Mouse (Mus musculus): ENCODE results near the gene Itpr2. TPM values are rescaled to one million over a fixed set of nuclear protein-coding genes. Genes with fewer than 3 reads are reported as not detected.

The Itpr2 gene
- polyA plus RNA-seq, 1 experiment: 22.5 TPM

GRCm38 (mm10) chr6:146537111-146537510 lies 35.1 kb upstream of the Itpr2 start:
- TF ChIP-seq POLR2A (IDR thresholded peaks at IDR 0.05; ENCODE audit: borderline replicate concordance, control insufficient read depth, low read depth, low read length) (no peak), CTCF (IDR thresholded peaks at IDR 0.05; ENCODE audit: control insufficient read depth, insufficient read depth, low read length) (no peak)
- no peaks in the 10 kb centered on the region; the same call in 1 of the 2 replicates for H3K4me1 ChIP-seq (ENCODE audit: control insufficient read depth, insufficient read depth, low read length)
- no peak overlapping the region for H3K4me3 ChIP-seq (replicated peaks; ENCODE audit: control insufficient read depth, low read depth, low read length)
- H3K27ac ChIP-seq (ENCODE audit: control insufficient read depth, insufficient read depth, low read depth, low read length, poor library complexity): no peak overlapping the region
- 84% methylated on average over 4 of the region's 4 CpGs for WGBS

- no peak for TF ChIP-seq POLR2A (IDR thresholded peaks at IDR 0.05; ENCODE audit: borderline replicate concordance, control insufficient read depth, low read depth, low read length)
- TF ChIP-seq CTCF (IDR thresholded peaks at IDR 0.05; ENCODE audit: control insufficient read depth, insufficient read depth, low read length): no peak
- no peak overlapping the region for H3K4me3 ChIP-seq (replicated peaks; ENCODE audit: control insufficient read depth, low read depth, low read length)
- 89% methylated on average over 5 of the region's 5 CpGs for WGBS
- H3K27ac ChIP-seq (ENCODE audit: control insufficient read depth, insufficient read depth, low read depth, low read length, poor library complexity): no peak overlapping the region
- no peaks in the 10 kb centered on the region for H3K4me1 ChIP-seq (ENCODE audit: control insufficient read depth, insufficient read depth, low read length)
Measured at GRCm38 (mm10) chr6:146535501-146535900, 33.5 kb upstream of the Itpr2 start.

GRCm38 (mm10) chr6:146533146-146533545 lies 31.1 kb upstream of the Itpr2 start:
- no peak for TF ChIP-seq CTCF (IDR thresholded peaks at IDR 0.05; ENCODE audit: control insufficient read depth, insufficient read depth, low read length)
- TF ChIP-seq POLR2A (IDR thresholded peaks at IDR 0.05; ENCODE audit: borderline replicate concordance, control insufficient read depth, low read depth, low read length): no peak
- H3K27ac ChIP-seq (ENCODE audit: control insufficient read depth, insufficient read depth, low read depth, low read length, poor library complexity): no peak overlapping the region
- H3K4me3 ChIP-seq (replicated peaks; ENCODE audit: control insufficient read depth, low read depth, low read length): no peak overlapping the region
- 75% methylated on average over 4 of the region's 4 CpGs for WGBS
- H3K4me1 ChIP-seq (ENCODE audit: control insufficient read depth, insufficient read depth, low read length): no peaks in the 10 kb centered on the region; the same call in 1 of the 2 replicates

DNA sequence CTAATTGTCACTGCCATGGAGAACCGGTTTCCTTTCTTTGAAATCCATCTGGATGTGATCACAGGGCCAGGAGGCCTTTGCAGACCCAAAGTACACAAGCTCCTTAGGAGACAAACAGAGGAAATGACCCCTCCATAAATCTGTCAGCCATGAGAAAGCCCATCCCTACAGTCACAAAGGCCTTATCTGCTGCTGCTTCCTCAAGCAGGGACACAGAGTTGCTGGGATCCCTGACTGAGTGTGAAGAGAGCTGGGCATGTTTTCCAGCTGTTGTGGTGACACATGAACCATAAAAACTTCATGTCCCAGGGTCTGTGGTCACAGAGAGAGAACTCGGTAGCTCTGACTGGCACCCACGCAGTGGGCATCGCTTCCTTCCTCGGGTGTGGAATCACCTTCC lies 28.7 kb upstream of the Itpr2 start:
- Histone ChIP-seq H3K27ac (ENCODE audit: control insufficient read depth, insufficient read depth, low read depth, low read length, poor library complexity) (no peak overlapping the region), H3K4me1 (ENCODE audit: control insufficient read depth, insufficient read depth, low read length) (no peaks in the 10 kb centered on the region; the same call in 1 of the 2 replicates), H3K4me3 (replicated peaks; ENCODE audit: control insufficient read depth, low read depth, low read length) (no peak overlapping the region)
- WGBS: 31% methylated on average over 5 of the region's 5 CpGs
- TF ChIP-seq POLR2A (IDR thresholded peaks at IDR 0.05; ENCODE audit: borderline replicate concordance, control insufficient read depth, low read depth, low read length) (no peak), CTCF (IDR thresholded peaks at IDR 0.05; ENCODE audit: control insufficient read depth, insufficient read depth, low read length) (no peak)

DNA sequence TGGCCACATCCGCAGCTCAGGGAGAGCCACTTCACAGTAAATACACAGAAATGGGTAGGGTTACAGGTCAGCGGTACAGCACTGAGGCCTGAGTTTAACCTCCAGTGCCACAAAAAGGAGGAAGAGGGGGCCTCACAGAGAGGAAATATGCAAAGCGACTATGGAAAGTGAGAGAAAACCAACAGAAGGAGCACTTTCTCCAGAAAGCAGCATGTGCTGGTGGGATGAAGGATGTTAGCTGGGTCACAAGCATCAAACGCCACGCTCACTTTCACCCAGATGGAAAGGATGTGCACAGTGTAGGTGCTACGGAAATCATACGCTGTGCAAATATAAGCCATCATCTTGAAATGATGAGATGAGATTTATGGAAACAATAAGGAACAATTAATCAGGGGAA lies 28.3 kb upstream of the Itpr2 start:
- TF ChIP-seq CTCF (IDR thresholded peaks at IDR 0.05; ENCODE audit: control insufficient read depth, insufficient read depth, low read length) (no peak), POLR2A (IDR thresholded peaks at IDR 0.05; ENCODE audit: borderline replicate concordance, control insufficient read depth, low read depth, low read length) (no peak)
- Histone ChIP-seq H3K27ac (ENCODE audit: control insufficient read depth, insufficient read depth, low read depth, low read length, poor library complexity) (no peak overlapping the region), H3K4me1 (ENCODE audit: control insufficient read depth, insufficient read depth, low read length) (no peaks in the 10 kb centered on the region; the same call in 1 of the 2 replicates), H3K4me3 (replicated peaks; ENCODE audit: control insufficient read depth, low read depth, low read length) (no peak overlapping the region)
- WGBS: 73% methylated on average over 7 of the region's 7 CpGs

DNA sequence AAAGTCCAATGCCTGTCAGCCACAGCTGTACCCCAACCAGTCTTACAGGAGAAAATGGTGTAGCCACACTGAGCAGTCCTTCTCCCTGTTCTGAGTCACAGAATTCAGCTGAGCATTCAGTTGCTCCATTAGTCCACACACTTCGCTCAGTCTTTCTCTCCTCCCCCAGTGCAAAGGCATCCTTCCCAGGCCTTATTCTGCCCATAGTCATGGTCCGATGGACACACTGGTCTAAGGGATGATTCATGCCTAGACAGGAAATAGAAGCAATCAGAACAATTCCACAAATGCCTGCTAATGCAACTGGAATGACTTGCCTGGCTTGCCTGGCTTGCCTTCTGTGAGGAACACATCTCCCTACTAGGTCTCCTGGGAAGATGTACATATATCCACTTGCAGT lies 25.5 kb upstream of the Itpr2 start:
- Histone ChIP-seq H3K27ac (ENCODE audit: control insufficient read depth, insufficient read depth, low read depth, low read length, poor library complexity) (no peak overlapping the region), H3K4me1 (ENCODE audit: control insufficient read depth, insufficient read depth, low read length) (no peaks in the 10 kb centered on the region; the same call in 1 of the 2 replicates), H3K4me3 (replicated peaks; ENCODE audit: control insufficient read depth, low read depth, low read length) (no peak overlapping the region)
- TF ChIP-seq CTCF (IDR thresholded peaks at IDR 0.05; ENCODE audit: control insufficient read depth, insufficient read depth, low read length) (no peak), POLR2A (IDR thresholded peaks at IDR 0.05; ENCODE audit: borderline replicate concordance, control insufficient read depth, low read depth, low read length) (no peak)
- 79% methylated on average over 2 of the region's 2 CpGs for WGBS

- no peak overlapping the region for H3K4me3 ChIP-seq (replicated peaks; ENCODE audit: control insufficient read depth, low read depth, low read length)
- 33% methylated on average over 2 of the region's 2 CpGs for WGBS
- no peak for TF ChIP-seq CTCF (IDR thresholded peaks at IDR 0.05; ENCODE audit: control insufficient read depth, insufficient read depth, low read length)
- no peak for TF ChIP-seq POLR2A (IDR thresholded peaks at IDR 0.05; ENCODE audit: borderline replicate concordance, control insufficient read depth, low read depth, low read length)
- H3K27ac ChIP-seq (ENCODE audit: control insufficient read depth, insufficient read depth, low read depth, low read length, poor library complexity): no peak overlapping the region
- no peaks in the 10 kb centered on the region; the same call in 1 of the 2 replicates for H3K4me1 ChIP-seq (ENCODE audit: control insufficient read depth, insufficient read depth, low read length)
Measured at GRCm38 (mm10) chr6:146525500-146525899, 23.5 kb upstream of the Itpr2 start.

DNA sequence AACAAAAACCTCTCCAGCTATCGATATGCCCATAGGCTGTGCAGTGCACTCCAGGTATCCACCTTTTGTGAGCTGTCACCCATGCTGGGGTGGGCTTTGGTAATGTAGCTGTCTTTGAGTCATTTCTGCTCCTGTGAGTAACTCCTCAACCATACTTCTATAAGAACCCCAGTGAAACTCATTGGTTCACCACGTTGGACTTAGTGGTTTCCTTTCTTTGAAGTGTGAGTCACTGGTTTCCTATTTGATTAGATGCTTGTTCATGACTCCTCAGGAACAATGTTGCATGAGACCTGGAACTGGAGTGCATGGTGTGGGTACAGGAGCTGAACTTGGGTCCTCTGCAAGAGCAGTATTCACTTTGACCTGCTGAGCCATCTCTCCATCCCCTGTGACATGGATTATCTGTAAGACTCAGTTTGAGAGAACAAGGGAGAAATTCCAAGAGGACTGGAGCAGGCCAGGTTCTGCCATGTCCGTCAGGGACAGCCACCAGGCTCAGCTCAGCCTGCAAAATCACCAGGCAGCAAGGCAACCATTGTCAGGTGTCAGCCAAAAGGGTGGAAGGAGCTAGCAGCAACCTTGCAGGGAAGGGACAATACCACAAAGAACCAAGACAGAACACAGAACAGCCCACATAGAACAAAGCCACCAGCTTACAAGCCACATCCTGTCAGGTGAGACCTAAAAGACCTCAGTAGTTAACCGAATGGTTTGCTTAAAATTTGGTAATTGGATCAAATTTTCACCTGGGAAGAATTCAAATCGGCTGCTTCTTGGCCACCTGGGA lies 19.6 kb upstream of the Itpr2 start:
- no peaks in the 10 kb centered on the region; the same call in 1 of the 2 replicates for H3K4me1 ChIP-seq (ENCODE audit: control insufficient read depth, insufficient read depth, low read length)
- no peak overlapping the region for H3K27ac ChIP-seq (ENCODE audit: control insufficient read depth, insufficient read depth, low read depth, low read length, poor library complexity)
- no peak for TF ChIP-seq CTCF (IDR thresholded peaks at IDR 0.05; ENCODE audit: control insufficient read depth, insufficient read depth, low read length)
- no peak for TF ChIP-seq POLR2A (IDR thresholded peaks at IDR 0.05; ENCODE audit: borderline replicate concordance, control insufficient read depth, low read depth, low read length)
- no peak overlapping the region for H3K4me3 ChIP-seq (replicated peaks; ENCODE audit: control insufficient read depth, low read depth, low read length)
- WGBS: 50% methylated on average over 5 of the region's 5 CpGs

Measured in bone marrow, adult 2 months (tissue).